ENCODE assay signal across 26 mouse cellular contexts in the genomic region with DNA sequence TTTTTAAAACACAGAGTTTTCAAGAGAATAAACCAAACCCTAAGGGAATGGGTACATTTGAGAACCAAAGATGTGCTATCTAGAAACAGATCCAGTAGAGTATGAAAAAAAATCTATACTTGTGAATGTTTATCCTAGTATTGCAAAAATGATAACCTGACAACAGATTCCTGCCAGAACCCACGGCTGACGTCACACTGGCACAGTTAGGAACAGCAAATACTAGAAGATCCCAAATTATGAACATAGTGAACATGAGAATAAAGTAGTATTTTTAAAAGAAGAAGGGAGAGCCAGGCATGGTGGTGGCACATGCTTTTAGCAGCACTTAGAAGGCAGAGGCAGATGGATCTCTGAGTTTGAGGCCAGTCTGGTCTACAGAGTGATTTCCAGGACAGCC.
"Had no signal": no experiment of that assay in that cellular context is flagged by ENCODE, and none has a peak within 500 bp of the region (broad histone marks: within the 10 kb centered on the region; RNA-seq: fewer than 3 reads in every experiment).

No protein-coding gene starts in this region.

- H3K27me3 ChIP-seq: hindbrain, embryonic 12.5 days; intestine, embryonic 15.5 days; limb, embryonic 12.5 days had no signal

- H3K9ac ChIP-seq: heart, embryonic 12.5 days; hindbrain, embryonic 12.5 days; hindbrain, embryonic 14.5 days; intestine, embryonic 15.5 days; limb, embryonic 12.5 days; liver, embryonic 14.5 days had no signal

- DNase-seq: gastrocnemius, adult 2 months; gastrocnemius, postnatal 10 days; gastrocnemius, postnatal 25 days; heart, adult 18-20 months; heart, postnatal 10 days; heart, postnatal 4 days; kidney, adult 18-20 months; kidney, adult 8-10 months; kidney, postnatal 10 days; kidney, postnatal 25 days; kidney, postnatal 4 days had no signal

- H3K4me2 ChIP-seq: heart, embryonic 12.5 days; hindbrain, embryonic 12.5 days; hindbrain, embryonic 14.5 days; intestine, embryonic 15.5 days; limb, embryonic 12.5 days; liver, embryonic 11.5 days had no signal

- H3K36me3 ChIP-seq: heart, embryonic 10.5 days; heart, embryonic 12.5 days; hindbrain, embryonic 10.5 days; hindbrain, embryonic 12.5 days; intestine, embryonic 15.5 days; limb, embryonic 10.5 days; limb, embryonic 12.5 days had no signal

- H3K4me3 ChIP-seq: gastrocnemius, adult 2 months; heart, embryonic 10.5 days; heart, embryonic 12.5 days; hindbrain, embryonic 10.5 days; hindbrain, embryonic 12.5 days; intestine, embryonic 15.5 days; layer of hippocampus, adult 2 months; left cerebral cortex, adult 2 months; limb, embryonic 10.5 days; limb, embryonic 12.5 days had no signal

- H3K9me3 ChIP-seq: heart, embryonic 10.5 days; heart, embryonic 12.5 days; hindbrain, embryonic 10.5 days; hindbrain, embryonic 12.5 days; intestine, embryonic 15.5 days; limb, embryonic 10.5 days; limb, embryonic 12.5 days had no signal

- H3K27ac ChIP-seq: gastrocnemius, adult 2 months; heart, embryonic 10.5 days; hindbrain, embryonic 10.5 days; hindbrain, embryonic 12.5 days; hindbrain, embryonic 14.5 days; intestine, embryonic 15.5 days; layer of hippocampus, adult 2 months; left cerebral cortex, adult 2 months; limb, embryonic 10.5 days; limb, embryonic 12.5 days; liver, embryonic 14.5 days had no signal

- ATAC-seq: hindbrain, embryonic 16.5 days; inflammation-experienced regulatory T-cells, adult 6 months; intestine, embryonic 15.5 days; intestine, postnatal 0 days had no signal
